8 mouse cellular contexts compared by ENCODE assay signal in genomic region chrX:112310804-112311530, GRCm38 (mm10). TPM values are rescaled to one million over a fixed set of nuclear protein-coding genes. Genes with fewer than 3 reads are reported as not detected.
DNase-seq lines count a peak whose midpoint lies in the region; ATAC-seq lines count a peak whose summit lies in the region.

Gene Apool (plus strand): TSS chrX:112311334.

- H3K4me2 ChIP-seq in heart, embryonic 13.5 days = peak within 1 kb of the TSS; percentile 66
- peak within 1 kb of the TSS; percentile 59 for H3K4me2 ChIP-seq in liver, embryonic 12.5 days
- H3K4me2 ChIP-seq in stomach, embryonic 15.5 days = peak within 1 kb of the TSS; percentile 46

- ATAC-seq in heart, embryonic 13.5 days (ENCODE audit: extremely low read depth, insufficient number of reproducible peaks, low FRiP score, low TSS enrichment) = peak; percentile 70; the same call in 1 of the 2 replicates
- peak; percentile 99 for ATAC-seq in liver, embryonic 12.5 days
- ATAC-seq in stomach, embryonic 15.5 days (ENCODE audit: insufficient read depth, low FRiP score, low read depth) = peak; percentile 97

- H3K9me3 ChIP-seq in heart, embryonic 13.5 days = no peaks in the 10 kb centered on the region
- H3K9me3 ChIP-seq in liver, embryonic 12.5 days (replicated peaks) = no peaks in the 10 kb centered on the region
- no peaks in the 10 kb centered on the region for H3K9me3 ChIP-seq in stomach, embryonic 15.5 days

- H3K27ac ChIP-seq in brown adipose tissue, adult 24 weeks (replicated peaks; ENCODE audit: low read depth, low read length) = peak within 1 kb of the TSS; percentile 90
- peak within 1 kb of the TSS; percentile 75 for H3K27ac ChIP-seq in heart, embryonic 13.5 days (replicated peaks)
- H3K27ac ChIP-seq in liver, embryonic 12.5 days = peak within 1 kb of the TSS; percentile 59; the same call in 1 of the 2 replicates
- H3K27ac ChIP-seq in stomach, embryonic 15.5 days = peak within 1 kb of the TSS; percentile 57; the same call in 1 of the 2 replicates

- H3K27me3 ChIP-seq in heart, embryonic 13.5 days (replicated peaks) = no peaks in the 10 kb centered on the region
- no peaks in the 10 kb centered on the region for H3K27me3 ChIP-seq in liver, embryonic 12.5 days (replicated peaks)
- H3K27me3 ChIP-seq in stomach, embryonic 15.5 days (replicated peaks) = no peaks in the 10 kb centered on the region

- WGBS in heart, embryonic 13.5 days = 21% methylated on average over 18 of the region's 18 CpGs
- 18% methylated on average over 18 of the region's 18 CpGs for WGBS in liver, embryonic 12.5 days (ENCODE audit: insufficient replicate concordance)
- WGBS in stomach, embryonic 15.5 days = 21% methylated on average over 18 of the region's 18 CpGs

- peak; percentile 92 for DNase-seq in CD4-positive, CD25-positive, alpha-beta regulatory T cell, adult 2 months (ENCODE audit: low read depth, low spot score)
- peak; percentile 16 for DNase-seq in fat pad, adult 2 months (ENCODE audit: extremely low read depth, low read depth, low spot score)
- peak; percentile 91 for DNase-seq in kidney, postnatal 10 days
- DNase-seq in natural killer cell, adult 2 months (ENCODE audit: low spot score in 2 of 2) = peak; percentile 76 to 82

- no peaks in the 10 kb centered on the region for H3K36me3 ChIP-seq in heart, embryonic 13.5 days
- H3K36me3 ChIP-seq in liver, embryonic 12.5 days = no peaks in the 10 kb centered on the region
- H3K36me3 ChIP-seq in stomach, embryonic 15.5 days = no peaks in the 10 kb centered on the region

- H3K9ac ChIP-seq in heart, embryonic 13.5 days = peak within 1 kb of the TSS; percentile 84
- H3K9ac ChIP-seq in liver, embryonic 12.5 days = peak within 1 kb of the TSS; percentile 71
- peak within 1 kb of the TSS; percentile 29; the same call in 1 of the 2 replicates for H3K9ac ChIP-seq in stomach, embryonic 15.5 days

- no peaks in the 10 kb centered on the region for H3K4me1 ChIP-seq in brown adipose tissue, adult 24 weeks (ENCODE audit: control insufficient read depth, insufficient read depth, insufficient read length, low read length)
- H3K4me1 ChIP-seq in heart, embryonic 13.5 days = peaks cover 3% of the 10 kb centered on the region
- H3K4me1 ChIP-seq in liver, embryonic 12.5 days = 0 out of 2 replicates have a peak, but pooled peaks cover 3% of the 10 kb centered on the region
- H3K4me1 ChIP-seq in stomach, embryonic 15.5 days = no peaks in the 10 kb centered on the region

- H3K4me3 ChIP-seq in brown adipose tissue, adult 24 weeks (ENCODE audit: insufficient read depth, low read depth, low read length) = peak within 1 kb of the TSS; percentile 99
- H3K4me3 ChIP-seq in heart, embryonic 13.5 days = peak within 1 kb of the TSS; percentile 71
- peak within 1 kb of the TSS; percentile 67 for H3K4me3 ChIP-seq in liver, embryonic 12.5 days
- H3K4me3 ChIP-seq in stomach, embryonic 15.5 days (replicated peaks) = peak within 1 kb of the TSS; percentile 54

RNA-seq across cellular contexts. Expression of gene Apool, which starts in this region (rescaled TPM):
- polyA plus RNA-seq in brown adipose tissue, adult 24 weeks (2012; ENCODE audit: insufficient read depth, insufficient read length, missing spikeins) = 144 and 157 TPM in 2 replicates
- 71.7 and 81.5 TPM in 2 replicates for polyA plus RNA-seq in heart, embryonic 13.5 days (2015; fragmentation: Nextera tagmentation; extraction: Ambion mirVana)
- 27.9 and 29.3 TPM in 2 replicates for polyA plus RNA-seq in liver, embryonic 12.5 days (2016; fragmentation: Nextera tagmentation; extraction: Ambion mirVana)
- 47.5 and 48.2 TPM in 2 replicates for polyA plus RNA-seq in stomach, embryonic 15.5 days (2015; fragmentation: Nextera tagmentation; extraction: Ambion mirVana)

Comparison
In these comparisons a context has a peak if more than half of its experiments do, and no peak if none do; other contexts are left out.
1. Peak in every context shown above with its lines: DNase-seq, ATAC-seq, H3K4me3 ChIP-seq and H3K27ac ChIP-seq.
2. DNase-seq: peak in every context shown above with its lines; median percentile 92 in CD4-positive, CD25-positive, alpha-beta regulatory T cell, adult 2 months; 91 in kidney, postnatal 10 days; 79 in natural killer cell, adult 2 months; 16 in fat pad, adult 2 months.
3. H3K9ac ChIP-seq: peak in every context shown above with its lines; median percentile 84 in heart, embryonic 13.5 days; 71 in liver, embryonic 12.5 days; 29 in stomach, embryonic 15.5 days.